Mouse (Mus musculus) liver, embryonic 11.5 days (tissue): ENCODE measurements at regions not wholly inside any gene's neighbourhood (a gene's known extent, or its start where the extent isn't known, plus 50 kb on each side); places are given as distances from the start of the nearest gene placed in this dataset.

Source experiments
- ATAC-seq: fragments of 200-750 bp; cut with Nextera tagmentation; replicated peaks from 2 replicates; pipeline ENCODE4 v1.8.0; 2017; ENCODE audit warnings: moderate number of reproducible peaks, mild to moderate bottlenecking, moderate TSS enrichment, moderate library complexity; ENCODE audit not compliant: low FRiP score
- DNase-seq: peaks from one replicate; pipeline ENCODE4 v3.0.0-alpha.2; 2017; ENCODE audit warnings: low spot score
- H3K27ac ChIP-seq: fragments of 300-500 bp; sonication (generic); 2 replicates; pipeline ENCODE4 v1.5.1; 2014; ENCODE audit warnings: mild to moderate bottlenecking, low read depth, low read length, control low read depth
- H3K27me3 ChIP-seq: fragments of 300-500 bp; sonication (generic); replicated peaks from 2 replicates; pipeline ENCODE4 v1.6.1; 2014; ENCODE audit warnings: low read length, mixed read lengths; ENCODE audit not compliant: control insufficient read depth, insufficient read depth
- H3K36me3 ChIP-seq: fragments of 300-500 bp; sonication (generic); 2 replicates; pipeline ENCODE4 v1.6.1; 2014; ENCODE audit warnings: mild to moderate bottlenecking, low read length, moderate library complexity, mixed read lengths; ENCODE audit not compliant: control insufficient read depth, insufficient read depth
- H3K4me1 ChIP-seq: fragments of 300-500 bp; sonication (generic); replicated peaks from 2 replicates; pipeline ENCODE4 v1.6.1; 2014; ENCODE audit warnings: low read length, mixed read lengths; ENCODE audit not compliant: control insufficient read depth, insufficient read depth
- H3K4me2 ChIP-seq: fragments of 300-500 bp; sonication (generic); 2 replicates; pipeline ENCODE4 v1.6.1; 2014; ENCODE audit warnings: mild to moderate bottlenecking, control low read depth, moderate library complexity
- H3K4me3 ChIP-seq: fragments of 300-500 bp; sonication (generic); 2 replicates; pipeline ENCODE4 v1.5.1; 2014; ENCODE audit warnings: low read depth, low read length, control low read depth
- H3K9ac ChIP-seq: fragments of 300-500 bp; sonication (generic); 2 replicates; pipeline ENCODE4 v1.6.1; 2014; ENCODE audit warnings: low read depth, low read length, control low read depth
- H3K9me3 ChIP-seq: fragments of 300-500 bp; sonication (generic); 2 replicates; pipeline ENCODE4 v1.6.1; 2016; ENCODE audit warnings: low read length, inconsistent platforms, mixed read lengths; ENCODE audit not compliant: control insufficient read depth
- WGBS: fragments of 180-500 bp; shearing (Covaris S2); extraction: QIAGEN DNeasy Blood & Tissue Kit; methylation state at CpG from one replicate; pipeline ENCODE4 v1.1.7; 2014; 5-methylcytosine and 5-hydroxymethylcytosine counted together

GRCm38 (mm10) chr3:155246628-155247027, 153.4 kb downstream of the Lrriq3 start:
- H3K4me2 ChIP-seq = no peak overlapping the region
- 61% methylated on average over 1 of the region's 1 CpGs for WGBS
- no peaks in the 10 kb centered on the region for H3K27me3 ChIP-seq
- no peak overlapping the region for H3K9ac ChIP-seq
- DNase-seq (no peak), ATAC-seq (no peak)
- H3K9me3 ChIP-seq = no peaks in the 10 kb centered on the region
- H3K27ac ChIP-seq = no peak overlapping the region
- no peaks in the 10 kb centered on the region for H3K36me3 ChIP-seq
- no peaks in the 10 kb centered on the region for H3K4me1 ChIP-seq
- no peak overlapping the region for H3K4me3 ChIP-seq

GRCm38 (mm10) chr3:155247124-155247523, 153.9 kb downstream of the Lrriq3 start:
- DNase-seq (no peak), ATAC-seq (no peak)
- no peaks in the 10 kb centered on the region for H3K27me3 ChIP-seq
- no peak overlapping the region for H3K4me2 ChIP-seq
- H3K27ac ChIP-seq = no peak overlapping the region
- H3K36me3 ChIP-seq = no peaks in the 10 kb centered on the region
- 63% methylated on average over 2 of the region's 2 CpGs for WGBS
- no peak overlapping the region for H3K9ac ChIP-seq
- H3K4me3 ChIP-seq = no peak overlapping the region
- H3K4me1 ChIP-seq = no peaks in the 10 kb centered on the region
- H3K9me3 ChIP-seq = no peaks in the 10 kb centered on the region

GRCm38 (mm10) chr3:155247929-155248328, 154.7 kb downstream of the Lrriq3 start:
- no peak overlapping the region for H3K4me2 ChIP-seq
- DNase-seq = no peak
- 58% methylated on average over 1 of the region's 1 CpGs for WGBS

GRCm38 (mm10) chr3:155250904-155251303, 157.7 kb downstream of the Lrriq3 start:
- Histone ChIP-seq H3K27me3 (no peaks in the 10 kb centered on the region), H3K4me2 (no peak overlapping the region), H3K4me3 (no peak overlapping the region), H3K4me1 (no peaks in the 10 kb centered on the region), H3K27ac (no peak overlapping the region), H3K9ac (no peak overlapping the region), H3K9me3 (no peaks in the 10 kb centered on the region), H3K36me3 (no peaks in the 10 kb centered on the region)
- no peak for ATAC-seq
- WGBS = 77% methylated on average over 2 of the region's 2 CpGs
- no peak for DNase-seq

More at GRCm38 (mm10) chr3:155247929-155248328, 154.7 kb downstream of the Lrriq3 start:
- no peak overlapping the region for H3K4me3 ChIP-seq
- no peaks in the 10 kb centered on the region for H3K9me3 ChIP-seq
- H3K36me3 ChIP-seq = no peaks in the 10 kb centered on the region
- no peak overlapping the region for H3K9ac ChIP-seq
- H3K4me1 ChIP-seq = no peaks in the 10 kb centered on the region
- no peak overlapping the region for H3K27ac ChIP-seq
- no peaks in the 10 kb centered on the region for H3K27me3 ChIP-seq
- no peak for ATAC-seq

- DNase-seq (no peak), ATAC-seq (no peak)
- 78% methylated on average over 3 of the region's 3 CpGs for WGBS
Measured at GRCm38 (mm10) chr3:155298206-155298605, 205.0 kb downstream of the Lrriq3 start.

GRCm38 (mm10) chr3:155298724-155299123, 205.5 kb downstream of the Lrriq3 start:
- Histone ChIP-seq H3K4me1 (no peaks in the 10 kb centered on the region), H3K27ac (no peak overlapping the region), H3K4me2 (no peak overlapping the region), H3K4me3 (no peak overlapping the region), H3K27me3 (no peaks in the 10 kb centered on the region), H3K36me3 (no peaks in the 10 kb centered on the region), H3K9ac (no peak overlapping the region), H3K9me3 (no peaks in the 10 kb centered on the region)
- no peak for DNase-seq
- ATAC-seq = no peak; the same call in 1 of the 2 replicates

More at GRCm38 (mm10) chr3:155298206-155298605, 205.0 kb downstream of the Lrriq3 start:
- H3K27ac ChIP-seq = no peak overlapping the region
- no peaks in the 10 kb centered on the region for H3K9me3 ChIP-seq
- H3K27me3 ChIP-seq = no peaks in the 10 kb centered on the region
- no peak overlapping the region for H3K4me3 ChIP-seq
- H3K4me2 ChIP-seq = no peak overlapping the region
- no peaks in the 10 kb centered on the region for H3K36me3 ChIP-seq
- H3K4me1 ChIP-seq = no peaks in the 10 kb centered on the region
- H3K9ac ChIP-seq = no peak overlapping the region

- DNase-seq (no peak), ATAC-seq (no peak)
- H3K4me3 ChIP-seq = no peak overlapping the region
- no peaks in the 10 kb centered on the region for H3K9me3 ChIP-seq
- no peaks in the 10 kb centered on the region for H3K4me1 ChIP-seq
- no peak overlapping the region for H3K4me2 ChIP-seq
- H3K9ac ChIP-seq = no peak overlapping the region
- H3K27me3 ChIP-seq = no peaks in the 10 kb centered on the region
- WGBS = 80% methylated on average over 2 of the region's 2 CpGs
- H3K36me3 ChIP-seq = no peaks in the 10 kb centered on the region
- H3K27ac ChIP-seq = no peak overlapping the region
Measured at GRCm38 (mm10) chr3:155322322-155322721, 229.1 kb downstream of the Lrriq3 start.

GRCm38 (mm10) chr3:155329701-155330100, 236.5 kb downstream of the Lrriq3 start:
- no peak for DNase-seq
- no peak overlapping the region for H3K9ac ChIP-seq
- H3K36me3 ChIP-seq = no peaks in the 10 kb centered on the region
- 74% methylated on average over 2 of the region's 2 CpGs for WGBS
- no peak overlapping the region for H3K27ac ChIP-seq
- no peak for ATAC-seq
- H3K4me3 ChIP-seq = no peak overlapping the region
- no peaks in the 10 kb centered on the region for H3K4me1 ChIP-seq
- no peaks in the 10 kb centered on the region for H3K27me3 ChIP-seq
- H3K4me2 ChIP-seq = no peak overlapping the region
- no peaks in the 10 kb centered on the region for H3K9me3 ChIP-seq

GRCm38 (mm10) chr3:155349185-155349584, 256.0 kb downstream of the Lrriq3 start:
- 87% methylated on average over 1 of the region's 1 CpGs for WGBS
- no peak overlapping the region for H3K4me2 ChIP-seq
- H3K4me1 ChIP-seq = no peaks in the 10 kb centered on the region
- H3K36me3 ChIP-seq = no peaks in the 10 kb centered on the region
- no peaks in the 10 kb centered on the region for H3K27me3 ChIP-seq
- H3K27ac ChIP-seq = no peak overlapping the region
- H3K9me3 ChIP-seq = no peaks in the 10 kb centered on the region
- H3K4me3 ChIP-seq = no peak overlapping the region
- ATAC-seq (no peak), DNase-seq (no peak)
- no peak overlapping the region for H3K9ac ChIP-seq
